Mouse (Mus musculus) layer of hippocampus, adult 9-10 months (tissue): Measurements from ENCODE around the gene Hoxa13.

ENCODE experiments used
- DNase-seq: peaks from one replicate; pipeline ENCODE4 v3.0.0; 2022; ENCODE audit warnings: low spot score

Gene Hoxa13

DNA sequence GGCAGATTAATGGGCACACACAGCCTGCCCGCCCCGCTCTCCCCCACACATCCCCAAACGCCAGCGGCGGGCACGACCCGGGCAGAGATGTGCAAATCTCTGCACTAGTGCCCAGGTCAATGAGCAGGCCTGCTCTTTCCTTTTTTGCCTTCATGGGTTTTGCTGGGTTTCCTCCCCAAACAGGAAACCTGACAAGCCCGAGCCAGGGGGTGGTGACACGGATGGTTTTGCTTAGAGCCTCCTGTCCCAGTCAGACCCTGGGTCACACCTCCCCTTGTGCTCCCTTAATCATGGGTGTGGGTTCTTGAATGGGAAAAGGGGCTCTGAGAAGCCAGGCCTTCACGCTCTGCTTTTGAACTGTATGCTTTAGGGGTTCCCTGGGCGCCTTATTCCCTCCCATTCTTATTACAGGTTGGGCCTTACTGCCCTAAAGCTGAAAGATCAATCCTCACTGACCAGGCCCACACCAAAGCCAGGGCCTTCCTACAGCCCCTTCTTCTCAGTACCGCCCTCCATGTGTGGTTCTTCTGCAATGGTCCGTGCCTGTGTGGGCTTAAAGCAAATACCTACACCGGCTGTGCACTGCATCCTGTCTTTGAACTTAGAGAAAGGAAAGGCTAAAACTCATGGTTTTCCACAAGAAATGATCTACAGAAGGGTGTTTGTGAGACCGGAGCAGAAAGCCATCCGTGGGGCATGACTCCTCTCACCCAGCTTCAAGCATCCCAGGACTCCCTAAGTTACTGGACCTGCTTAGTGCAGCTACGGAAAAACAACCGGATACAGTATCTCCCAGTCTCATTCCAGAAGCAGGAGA lies 51.6 kb downstream of the Hoxa13 start:
- no peak for DNase-seq

DNA sequence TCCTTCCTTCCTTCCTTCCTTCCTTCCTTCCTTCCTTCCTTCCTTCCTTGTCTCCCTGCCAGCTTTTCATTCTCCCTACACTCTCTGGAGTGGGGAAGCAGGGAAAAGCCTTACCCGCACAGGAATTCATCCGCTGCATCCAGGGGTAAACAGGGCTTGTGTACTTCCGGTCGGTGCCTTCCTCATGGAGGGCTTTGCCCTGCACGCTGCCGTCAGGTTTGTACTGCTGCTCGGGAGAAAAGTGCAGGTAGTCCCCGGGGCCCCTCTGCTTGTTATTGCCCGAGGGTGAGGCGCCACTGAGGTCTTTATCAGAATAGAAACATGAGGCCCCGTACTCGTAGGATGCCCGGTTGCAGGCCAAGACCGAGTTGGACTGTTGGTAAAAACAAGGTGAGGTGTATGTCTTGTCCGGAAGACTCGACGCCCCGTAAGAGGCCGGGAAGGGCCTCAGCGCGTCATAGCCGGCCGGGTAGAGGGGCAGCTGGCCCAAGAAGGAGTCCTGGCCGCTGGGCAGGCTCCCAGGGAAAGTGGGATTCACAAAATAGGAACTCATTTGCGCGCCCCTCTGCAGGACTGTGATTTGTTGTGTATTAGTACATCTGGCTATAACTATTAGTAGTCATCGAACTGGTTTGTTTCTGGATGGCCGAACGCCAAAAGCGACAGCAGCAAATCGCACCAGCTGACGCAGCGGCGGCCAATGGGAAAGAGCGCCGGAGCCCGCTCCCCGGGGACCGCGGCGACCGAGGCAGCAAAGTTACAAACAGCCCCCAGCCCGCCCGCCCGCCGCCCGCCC lies 52.4 kb downstream of the Hoxa13 start, which contains the start of gene Hoxa6:
Gene Hoxa6 (minus strand): TSS at position 651 of the 796 bp plus-strand sequence.
- no peak for DNase-seq
